Mouse (Mus musculus): ENCODE data around the gene Pstpip1. TPM values are rescaled to one million over a fixed set of nuclear protein-coding genes. Genes with fewer than 3 reads are reported as not detected.

The Pstpip1 gene
- polyA plus RNA-seq, 1 experiment from 2014 or later = 0.96 TPM

GRCm38 (mm10) chr9:56159456-56159855 lies 69.7 kb downstream of the Pstpip1 start:
- Histone ChIP-seq H3K4me1 (replicated peaks) (peaks cover 33% of the 10 kb centered on the region), H3K27me3 (no peaks in the 10 kb centered on the region), H3K4me3 (replicated peaks) (peak overlapping the region; percentile 71), H3K27ac (no peak overlapping the region), H3K9me3 (no peaks in the 10 kb centered on the region), H3K4me2 (replicated peaks) (peak overlapping the region; percentile 80), H3K36me3 (no peaks in the 10 kb centered on the region), H3K9ac (replicated peaks) (peak overlapping the region; percentile 97)
- ATAC-seq = no peak
- 5% methylated on average over 2 of the region's 2 CpGs for WGBS

GRCm38 (mm10) chr9:56160341-56161141 lies 70.8 kb downstream of the Pstpip1 start:
- peak; percentile 99 for ATAC-seq
- no peaks in the 10 kb centered on the region for H3K9me3 ChIP-seq
- under 1% methylated on average over 82 of the region's 82 CpGs for WGBS
- peak overlapping the region; percentile 97 for H3K9ac ChIP-seq (replicated peaks)
- peaks cover 33% of the 10 kb centered on the region for H3K4me1 ChIP-seq (replicated peaks)
- H3K36me3 ChIP-seq = no peaks in the 10 kb centered on the region
- H3K27me3 ChIP-seq = no peaks in the 10 kb centered on the region
- peak overlapping the region; percentile 98 for H3K27ac ChIP-seq
- H3K4me2 ChIP-seq (replicated peaks) = peak overlapping the region; percentile 80
- H3K4me3 ChIP-seq (replicated peaks) = peak overlapping the region; percentile 71

DNA sequence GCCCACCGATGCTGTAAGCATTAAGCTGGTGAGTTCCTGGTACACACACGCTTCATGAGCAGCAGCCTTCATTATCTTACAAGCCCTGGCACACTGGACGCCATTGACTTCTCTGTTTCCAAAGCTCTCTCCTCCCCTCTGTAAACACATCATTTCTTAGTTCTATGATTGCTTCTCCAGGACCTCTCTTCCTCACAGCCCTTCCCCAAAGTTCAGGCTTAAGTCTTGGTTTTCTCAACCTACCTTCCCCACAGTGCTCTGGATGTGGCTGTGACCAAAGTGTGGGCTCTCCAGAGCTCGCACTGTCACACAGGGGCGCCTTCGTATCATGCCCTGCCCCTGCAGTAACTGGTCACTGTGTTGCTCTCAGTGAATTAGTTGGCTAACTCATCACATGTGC lies 75.6 kb downstream of the Pstpip1 start, which contains the start of gene Tspan3:
Gene Tspan3 (minus strand): TSS at position 101 of the 400 bp plus-strand sequence.
- WGBS = 96% methylated on average over 6 of the region's 6 CpGs
- H3K27ac ChIP-seq = no peak within 1 kb of the TSS
- H3K9ac ChIP-seq (replicated peaks) = no peak within 1 kb of the TSS
- no peak within 1 kb of the TSS for H3K4me3 ChIP-seq (replicated peaks)
- H3K27me3 ChIP-seq = no peaks in the 10 kb centered on the region
- H3K4me1 ChIP-seq (replicated peaks) = peaks cover 23% of the 10 kb centered on the region
- no peak within 1 kb of the TSS for H3K4me2 ChIP-seq (replicated peaks)
- H3K9me3 ChIP-seq = no peaks in the 10 kb centered on the region
- H3K36me3 ChIP-seq = peaks cover 4% of the 10 kb centered on the region; the same call in 1 of the 2 replicates
- ATAC-seq = no peak

- Histone ChIP-seq H3K9me3 (no peaks in the 10 kb centered on the region), H3K4me3 (replicated peaks) (no peak overlapping the region), H3K27me3 (no peaks in the 10 kb centered on the region), H3K36me3 (peaks cover 4% of the 10 kb centered on the region; the same call in 1 of the 2 replicates), H3K27ac (no peak overlapping the region), H3K9ac (replicated peaks) (no peak overlapping the region), H3K4me1 (replicated peaks) (peaks cover 21% of the 10 kb centered on the region), H3K4me2 (replicated peaks) (no peak overlapping the region)
- whole genome bisulfite sequencing = 75% methylated on average over 5 of the region's 5 CpGs
- no peak for ATAC-seq
These were observed 76.4 kb downstream of the Pstpip1 start for GRCm38 (mm10) chr9:56166161-56166560.

DNA sequence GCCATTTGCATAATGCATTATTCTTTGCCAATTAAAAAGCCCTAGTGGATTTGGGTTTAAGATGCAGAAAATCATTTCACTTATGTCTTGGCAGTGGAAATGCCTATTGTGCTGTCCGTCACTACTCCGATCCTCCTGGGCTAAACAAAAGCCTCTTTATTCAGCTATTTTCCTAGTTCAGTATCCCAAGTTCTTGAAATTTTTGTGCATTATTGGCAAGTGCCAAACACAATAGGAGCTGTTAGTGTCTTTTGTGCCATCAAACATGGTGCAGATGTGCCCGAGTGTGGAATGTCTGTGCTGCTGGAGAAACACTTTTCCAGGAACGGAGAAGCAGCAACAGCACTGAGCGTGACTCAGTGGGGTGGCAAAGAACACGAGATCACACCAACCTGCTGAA lies 77.9 kb downstream of the Pstpip1 start:
- WGBS = 7% methylated on average over 6 of the region's 6 CpGs
- Histone ChIP-seq H3K4me1 (replicated peaks) (peaks cover 14% of the 10 kb centered on the region), H3K4me3 (replicated peaks) (no peak overlapping the region), H3K27me3 (no peaks in the 10 kb centered on the region), H3K9ac (replicated peaks) (no peak overlapping the region), H3K4me2 (replicated peaks) (peak overlapping the region; percentile 8; the same call in 1 of the 2 replicates), H3K36me3 (peaks cover 4% of the 10 kb centered on the region; the same call in 1 of the 2 replicates), H3K27ac (no peak overlapping the region), H3K9me3 (no peaks in the 10 kb centered on the region)
- no peak for ATAC-seq

DNA sequence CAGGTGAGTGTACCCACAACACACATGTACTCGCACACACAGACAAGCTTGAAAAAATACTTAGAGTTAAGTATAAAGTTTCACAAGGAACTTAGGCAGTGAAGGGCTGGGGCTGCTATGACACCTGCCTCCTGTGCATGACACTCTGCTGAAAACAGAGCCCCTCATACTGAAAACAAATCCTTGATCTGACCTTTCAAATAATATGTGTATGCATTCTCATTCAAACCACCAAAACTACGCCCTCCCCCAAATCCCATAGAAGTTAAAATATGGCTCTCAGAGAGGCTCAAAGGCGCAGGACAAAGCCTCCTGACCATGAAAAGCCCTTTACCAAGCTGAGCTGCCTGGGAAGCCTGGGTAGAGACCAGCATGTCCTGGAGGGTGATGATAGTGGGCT lies 85.6 kb downstream of the Pstpip1 start:
- H3K4me3 ChIP-seq (replicated peaks) = no peak overlapping the region
- H3K4me1 ChIP-seq (replicated peaks) = peaks cover 6% of the 10 kb centered on the region
- H3K36me3 ChIP-seq = peaks cover under 1% of the 10 kb centered on the region; the same call in 1 of the 2 replicates
- no peaks in the 10 kb centered on the region for H3K9me3 ChIP-seq
- no peaks in the 10 kb centered on the region for H3K27me3 ChIP-seq
- ATAC-seq = no peak
- no peak overlapping the region for H3K4me2 ChIP-seq (replicated peaks)
- 75% methylated on average over 3 of the region's 3 CpGs for WGBS
- no peak overlapping the region for H3K9ac ChIP-seq (replicated peaks)
- H3K27ac ChIP-seq = no peak overlapping the region

DNA sequence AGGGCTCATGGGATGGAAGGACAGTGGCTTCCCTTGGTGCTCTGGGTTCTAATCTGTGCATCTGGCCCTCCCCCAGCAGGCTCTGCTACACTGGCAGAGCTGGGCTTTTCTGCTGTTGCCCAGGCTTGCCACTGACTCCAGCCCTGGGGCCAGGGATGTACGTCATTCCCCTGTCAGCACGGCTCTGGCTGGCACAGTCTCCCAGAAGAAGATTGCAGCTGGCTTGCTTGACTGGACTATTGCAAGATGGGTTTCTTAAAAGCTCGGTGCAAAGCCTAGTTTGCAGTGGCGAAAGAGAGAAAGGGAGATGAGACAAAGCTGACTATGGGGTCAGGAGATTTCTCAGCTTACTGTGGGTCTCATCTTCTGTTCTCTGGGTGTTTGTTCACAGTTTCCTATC lies 87.6 kb downstream of the Pstpip1 start:
- H3K27me3 ChIP-seq = no peaks in the 10 kb centered on the region
- H3K27ac ChIP-seq = no peak overlapping the region
- H3K4me1 ChIP-seq (replicated peaks) = peaks cover 13% of the 10 kb centered on the region
- H3K4me2 ChIP-seq (replicated peaks) = no peak overlapping the region
- H3K9ac ChIP-seq (replicated peaks) = no peak overlapping the region
- H3K9me3 ChIP-seq = no peaks in the 10 kb centered on the region
- 80% methylated on average over 4 of the region's 4 CpGs for WGBS
- no peak for ATAC-seq
- H3K36me3 ChIP-seq = no peaks in the 10 kb centered on the region
- no peak overlapping the region for H3K4me3 ChIP-seq (replicated peaks)

Other genes with a start within 250 kb of the Pstpip1 start
- 38.6 and 43.3 TPM in 2 replicates for gene Scaper, start 151.8 kb upstream of the Pstpip1 start, polyA plus RNA-seq (2015; fragmentation: Nextera tagmentation; extraction: Ambion mirVana)
- gene 4930563M21Rik, start 79.4 kb upstream of the Pstpip1 start, polyA plus RNA-seq (2015; fragmentation: Nextera tagmentation; extraction: Ambion mirVana) = not detected in 2 replicates
- 342 and 356 TPM in 2 replicates for gene Rcn2, start 48.1 kb upstream of the Pstpip1 start, polyA plus RNA-seq (2015; fragmentation: Nextera tagmentation; extraction: Ambion mirVana)
- 587 and 592 TPM in 2 replicates for gene Tspan3, start 75.5 kb downstream of the Pstpip1 start, polyA plus RNA-seq (2015; fragmentation: Nextera tagmentation; extraction: Ambion mirVana)

Data from midbrain, embryonic 13.5 days (tissue).